Mouse (Mus musculus): ENCODE data around the gene Krt84. TPM values are rescaled to one million over a fixed set of nuclear protein-coding genes. Genes with fewer than 3 reads are reported as not detected.

Gene Krt84
- total and polyA plus RNA-seq, 3 experiments: not detected

DNA sequence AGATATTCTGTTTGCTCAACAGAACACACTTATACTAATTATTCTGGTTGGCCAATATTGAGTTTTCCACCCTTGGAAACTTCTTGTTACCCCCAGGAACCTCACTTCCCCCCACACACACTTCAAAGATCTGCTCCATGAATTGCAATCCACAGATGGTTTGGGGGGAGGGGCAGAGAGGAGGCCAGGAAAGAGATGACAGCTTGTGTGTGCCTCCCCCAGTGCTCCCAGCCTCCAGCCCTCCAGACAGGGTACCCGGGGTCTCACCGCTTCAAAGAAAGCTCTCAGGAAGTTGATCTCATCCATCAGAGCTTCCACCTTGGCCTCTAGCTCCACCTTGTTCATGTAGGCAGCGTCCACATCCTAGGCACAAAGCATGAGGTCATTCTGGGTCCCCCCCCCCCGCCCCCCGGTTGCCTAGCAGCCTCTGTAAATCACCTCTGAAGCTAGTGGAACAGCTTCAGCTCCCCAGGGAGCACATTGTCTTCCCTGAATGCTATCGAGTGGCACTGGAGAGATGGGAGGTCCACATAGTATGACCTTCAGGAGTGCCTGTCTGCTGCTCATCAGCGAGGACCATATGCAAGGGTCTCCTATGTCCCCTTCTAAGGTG lies 25.5 kb upstream of the Krt84 start:
- Histone ChIP-seq H3K4me3 (no peak overlapping the region), H3K4me1 (ENCODE audit: control insufficient read depth, insufficient read depth, low read length) (no peaks in the 10 kb centered on the region), H3K27me3 (ENCODE audit: control insufficient read depth, insufficient read depth, low read length) (no peaks in the 10 kb centered on the region), H3K27ac (no peak overlapping the region), H3K9ac (ENCODE audit: low read depth, low read length) (no peak overlapping the region), H3K79me2 (replicated peaks; ENCODE audit: control insufficient read depth, insufficient read depth, low read length) (no peaks in the 10 kb centered on the region), H3K36me3 (ENCODE audit: control insufficient read depth, insufficient read depth, low read length) (no peaks in the 10 kb centered on the region)
- TF ChIP-seq CTCF (IDR thresholded peaks at IDR 0.05): no peak
- no peak for TF ChIP-seq EP300 (IDR thresholded peaks at IDR 0.05; ENCODE audit: insufficient read depth, low read depth, low read length)
- TF ChIP-seq POLR2A (IDR thresholded peaks at IDR 0.05; ENCODE audit: insufficient read depth, low read depth, low read length): no peak
- 8% methylated on average over 7 of the region's 7 CpGs for WGBS
- intact Hi-C loops (cut with DNase I): no loop called here
- no peak for DNase-seq

DNA sequence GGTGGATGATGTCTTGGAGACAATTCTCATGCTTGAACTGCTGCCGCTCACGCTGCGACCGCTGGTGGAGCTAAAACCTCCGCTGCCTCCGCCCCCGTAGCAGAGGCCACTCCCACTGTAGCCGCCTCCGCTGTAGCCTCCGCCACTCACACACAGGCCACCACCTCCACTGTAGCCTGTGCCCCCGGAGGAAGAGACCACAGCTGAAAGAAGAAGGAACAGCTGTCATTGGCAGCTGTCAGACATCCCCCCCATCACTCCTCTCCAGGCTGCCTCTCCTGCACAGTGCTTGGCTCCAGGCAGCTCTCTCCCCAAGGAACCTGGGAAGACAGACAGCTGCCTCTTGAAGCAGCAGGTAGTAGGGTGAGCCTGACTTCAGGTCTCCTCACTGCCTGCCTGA lies 20.5 kb upstream of the Krt84 start:
- Histone ChIP-seq H3K4me1 (ENCODE audit: control insufficient read depth, insufficient read depth, low read length) (no peaks in the 10 kb centered on the region), H3K79me2 (replicated peaks; ENCODE audit: control insufficient read depth, insufficient read depth, low read length) (no peaks in the 10 kb centered on the region), H3K9ac (ENCODE audit: low read depth, low read length) (no peak overlapping the region), H3K27ac (no peak overlapping the region), H3K27me3 (ENCODE audit: control insufficient read depth, insufficient read depth, low read length) (no peaks in the 10 kb centered on the region; the same call in 1 of the 2 replicates), H3K36me3 (ENCODE audit: control insufficient read depth, insufficient read depth, low read length) (no peaks in the 10 kb centered on the region), H3K4me3 (no peak overlapping the region)
- WGBS: 0% methylated on average over 11 of the region's 11 CpGs
- TF ChIP-seq EP300 (IDR thresholded peaks at IDR 0.05; ENCODE audit: insufficient read depth, low read depth, low read length) (no peak), CTCF (IDR thresholded peaks at IDR 0.05) (no peak), POLR2A (IDR thresholded peaks at IDR 0.05; ENCODE audit: insufficient read depth, low read depth, low read length) (no peak)
- peak; percentile 7 to 34 for DNase-seq
- intact Hi-C loops (cut with DNase I): no loop called here

DNA sequence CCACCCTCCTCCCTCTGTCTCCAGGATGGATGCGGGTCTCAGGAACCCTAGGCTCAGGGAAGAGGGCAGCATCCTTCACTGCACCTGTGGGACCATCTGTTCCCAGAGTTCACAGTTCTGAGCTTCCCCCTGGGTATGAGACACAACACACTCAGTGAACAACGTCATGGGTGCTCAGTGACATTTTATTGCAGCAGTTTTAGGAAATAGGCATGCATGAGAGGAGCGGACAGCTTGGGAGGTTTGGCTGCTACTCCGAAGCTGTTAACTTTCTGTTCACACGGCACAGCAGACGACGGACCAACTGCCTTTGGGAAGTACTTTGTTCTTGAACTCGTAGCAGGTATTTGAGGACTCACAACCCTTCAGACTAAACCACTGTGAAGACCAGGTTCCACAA lies 19.6 kb upstream of the Krt84 start:
- 81% methylated on average over 8 of the region's 8 CpGs for WGBS
- Histone ChIP-seq H3K4me3 (no peak overlapping the region), H3K36me3 (ENCODE audit: control insufficient read depth, insufficient read depth, low read length) (no peaks in the 10 kb centered on the region), H3K4me1 (ENCODE audit: control insufficient read depth, insufficient read depth, low read length) (no peaks in the 10 kb centered on the region), H3K79me2 (replicated peaks; ENCODE audit: control insufficient read depth, insufficient read depth, low read length) (no peaks in the 10 kb centered on the region), H3K9ac (ENCODE audit: low read depth, low read length) (no peak overlapping the region), H3K27ac (no peak overlapping the region), H3K27me3 (ENCODE audit: control insufficient read depth, insufficient read depth, low read length) (no peaks in the 10 kb centered on the region; the same call in 1 of the 2 replicates)
- intact Hi-C loops (cut with DNase I): no loop called here
- no peak for TF ChIP-seq POLR2A (IDR thresholded peaks at IDR 0.05; ENCODE audit: insufficient read depth, low read depth, low read length)
- TF ChIP-seq CTCF (IDR thresholded peaks at IDR 0.05): no peak
- no peak for TF ChIP-seq EP300 (IDR thresholded peaks at IDR 0.05; ENCODE audit: insufficient read depth, low read depth, low read length)
- no peak for DNase-seq

DNA sequence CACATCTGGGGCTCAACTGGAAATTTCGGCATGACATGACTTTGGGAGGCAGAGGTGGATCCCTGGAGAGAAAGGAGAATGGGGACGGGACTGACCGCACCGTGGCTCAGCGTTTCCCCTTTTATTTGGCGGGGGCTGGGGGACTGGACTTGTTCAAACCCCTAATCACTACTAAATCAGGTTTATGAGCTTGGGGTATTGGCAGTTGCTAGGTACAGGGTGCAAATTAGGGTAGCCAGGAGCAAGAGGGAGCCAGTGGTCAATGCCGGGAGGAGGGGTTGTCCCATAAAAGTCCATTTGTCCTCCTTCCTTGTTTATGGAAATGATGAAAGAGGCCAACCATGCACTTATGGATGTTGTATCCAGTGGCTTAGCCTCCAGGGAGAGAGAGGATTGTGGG lies 17.9 kb upstream of the Krt84 start, which contains the start of gene Krt82:
Gene Krt82 (minus strand): TSS at position 101 of the 400 bp plus-strand sequence.
- no peaks in the 10 kb centered on the region; the same call in 1 of the 2 replicates for H3K27me3 ChIP-seq (ENCODE audit: control insufficient read depth, insufficient read depth, low read length)
- no peaks in the 10 kb centered on the region for H3K79me2 ChIP-seq (replicated peaks; ENCODE audit: control insufficient read depth, insufficient read depth, low read length)
- no peak within 1 kb of the TSS for H3K9ac ChIP-seq (ENCODE audit: low read depth, low read length)

DNA sequence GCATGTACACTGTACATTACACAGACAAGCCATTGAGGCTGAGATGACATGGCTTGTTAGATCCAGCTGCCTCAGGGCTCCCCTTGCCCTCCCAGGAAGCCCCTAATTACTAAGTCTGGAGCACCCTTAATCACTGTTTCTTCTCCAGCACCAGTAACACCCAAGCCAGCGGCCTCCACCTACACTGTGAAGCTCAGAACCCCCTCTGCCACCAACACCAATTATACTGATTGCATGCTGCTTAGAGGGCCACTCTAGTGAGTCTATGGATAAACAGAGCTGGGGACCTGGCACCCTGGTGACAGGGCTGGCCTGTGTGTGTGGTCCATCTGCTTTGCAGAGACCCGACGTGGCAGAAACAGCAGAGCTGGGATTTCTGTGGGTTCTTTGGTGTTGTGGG lies 11.9 kb upstream of the Krt84 start:
- intact Hi-C loops (cut with DNase I): no loop called here
- Histone ChIP-seq H3K27ac (no peak overlapping the region), H3K9ac (ENCODE audit: low read depth, low read length) (no peak overlapping the region), H3K79me2 (replicated peaks; ENCODE audit: control insufficient read depth, insufficient read depth, low read length) (no peaks in the 10 kb centered on the region), H3K4me3 (no peak overlapping the region), H3K36me3 (ENCODE audit: control insufficient read depth, insufficient read depth, low read length) (no peaks in the 10 kb centered on the region), H3K4me1 (ENCODE audit: control insufficient read depth, insufficient read depth, low read length) (no peaks in the 10 kb centered on the region), H3K27me3 (ENCODE audit: control insufficient read depth, insufficient read depth, low read length) (no peaks in the 10 kb centered on the region)
- TF ChIP-seq CTCF (IDR thresholded peaks at IDR 0.05): no peak
- TF ChIP-seq POLR2A (IDR thresholded peaks at IDR 0.05; ENCODE audit: insufficient read depth, low read depth, low read length): no peak
- TF ChIP-seq EP300 (IDR thresholded peaks at IDR 0.05; ENCODE audit: insufficient read depth, low read depth, low read length): no peak
- WGBS: 64% methylated on average over 3 of the region's 3 CpGs
- no peak for DNase-seq

More for the DNA sequence above, 17.9 kb upstream of the Krt84 start, which contains the start of gene Krt82:
- intact Hi-C loops (cut with DNase I): no loop called here
- TF ChIP-seq POLR2A (IDR thresholded peaks at IDR 0.05; ENCODE audit: insufficient read depth, low read depth, low read length): no peak
- no peak for TF ChIP-seq EP300 (IDR thresholded peaks at IDR 0.05; ENCODE audit: insufficient read depth, low read depth, low read length)
- TF ChIP-seq CTCF (IDR thresholded peaks at IDR 0.05): no peak
- Histone ChIP-seq H3K4me3 (no peak within 1 kb of the TSS), H3K4me1 (ENCODE audit: control insufficient read depth, insufficient read depth, low read length) (no peaks in the 10 kb centered on the region), H3K27ac (no peak within 1 kb of the TSS), H3K36me3 (ENCODE audit: control insufficient read depth, insufficient read depth, low read length) (no peaks in the 10 kb centered on the region)
- WGBS: 83% methylated on average over 7 of the region's 7 CpGs
- no peak for DNase-seq

DNA sequence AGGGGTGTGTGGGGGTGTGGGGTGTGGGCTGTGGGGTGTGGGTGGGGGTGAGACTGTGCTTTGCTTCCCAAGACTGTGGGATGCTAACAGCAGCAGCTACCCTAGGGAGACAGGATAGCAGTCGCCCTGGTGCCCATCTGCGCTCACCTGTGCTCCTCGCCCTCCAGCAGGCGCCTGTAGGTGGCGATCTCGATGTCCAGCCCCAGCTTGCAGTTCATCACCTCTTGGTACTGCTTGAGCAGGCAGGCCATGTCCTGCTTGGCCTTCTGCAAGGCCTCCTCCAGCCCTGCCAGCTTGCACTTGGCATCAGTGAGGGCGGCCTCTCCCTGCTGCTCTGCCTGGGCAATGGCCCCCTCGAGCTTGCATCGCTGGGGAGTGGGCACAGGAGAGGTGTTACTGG lies 9.9 kb upstream of the Krt84 start:
- WGBS: 60% methylated on average over 9 of the region's 9 CpGs
- H3K36me3 ChIP-seq (ENCODE audit: control insufficient read depth, insufficient read depth, low read length): no peaks in the 10 kb centered on the region
- no peak overlapping the region for H3K27ac ChIP-seq
- no peak overlapping the region for H3K4me3 ChIP-seq
- DNase-seq: no peak
- TF ChIP-seq POLR2A (IDR thresholded peaks at IDR 0.05; ENCODE audit: insufficient read depth, low read depth, low read length) (no peak), EP300 (IDR thresholded peaks at IDR 0.05; ENCODE audit: insufficient read depth, low read depth, low read length) (no peak), CTCF (IDR thresholded peaks at IDR 0.05) (no peak)
- no peaks in the 10 kb centered on the region for H3K79me2 ChIP-seq (replicated peaks; ENCODE audit: control insufficient read depth, insufficient read depth, low read length)
- intact Hi-C loops (cut with DNase I): no loop called here
- no peak overlapping the region for H3K9ac ChIP-seq (ENCODE audit: low read depth, low read length)
- H3K27me3 ChIP-seq (ENCODE audit: control insufficient read depth, insufficient read depth, low read length): no peaks in the 10 kb centered on the region
- no peaks in the 10 kb centered on the region for H3K4me1 ChIP-seq (ENCODE audit: control insufficient read depth, insufficient read depth, low read length)
